Mouse (Mus musculus) heart, postnatal 0 days (tissue): Measurements from ENCODE around the gene Patj. TPM values are rescaled to one million over a fixed set of nuclear protein-coding genes. Genes with fewer than 3 reads are reported as not detected.
"Not testable (repeated sequence)": the region's sequence is repeated elsewhere in the genome, so short reads cannot be mapped to it uniquely, and the experiment has no call there.

Source experiments
- ATAC-seq: fragments of 200-750 bp; cut with Nextera tagmentation; 2 replicates; pipeline ENCODE4 v1.8.0; 2017; ENCODE audit warnings: low read depth, moderate number of reproducible peaks, moderate library complexity; ENCODE audit not compliant: insufficient read depth
- DNase-seq: peaks from one replicate; pipeline ENCODE4 v3.0.0-alpha.2; 2016; ENCODE audit warnings: low spot score
- H3K27ac ChIP-seq: fragments of 300-500 bp; sonication (generic); 2 replicates; pipeline ENCODE4 v1.5.1; 2014; ENCODE audit warnings: low read depth, mild to moderate bottlenecking
- H3K27me3 ChIP-seq: fragments of 300-500 bp; sonication (generic); 2 replicates; pipeline ENCODE4 v1.6.1; 2014; ENCODE audit warnings: low read length, mixed read lengths; ENCODE audit not compliant: control insufficient read depth, insufficient read depth
- H3K36me3 ChIP-seq: fragments of 300-500 bp; sonication (generic); replicated peaks from 2 replicates; pipeline ENCODE4 v1.6.1; 2014; ENCODE audit warnings: low read length, mixed read lengths; ENCODE audit not compliant: control insufficient read depth, insufficient read depth
- H3K4me1 ChIP-seq: fragments of 300-500 bp; sonication (generic); 2 replicates; pipeline ENCODE4 v1.6.1; 2014; ENCODE audit warnings: antibody characterized with exemption; ENCODE audit not compliant: control insufficient read depth, insufficient read depth
- H3K4me2 ChIP-seq: fragments of 300-500 bp; sonication (generic); 2 replicates; pipeline ENCODE4 v1.6.1; 2014; ENCODE audit warnings: low read depth, mild to moderate bottlenecking, low read length, moderate library complexity
- H3K4me3 ChIP-seq: fragments of 300-500 bp; sonication (generic); 2 replicates; pipeline ENCODE4 v1.5.1; 2014; ENCODE audit warnings: low read depth, low read length
- H3K9ac ChIP-seq: fragments of 300-500 bp; sonication (generic); replicated peaks from 2 replicates; pipeline ENCODE4 v1.6.1; 2014; ENCODE audit warnings: low read depth, low read length, mixed read lengths
- H3K9me3 ChIP-seq: fragments of 300-500 bp; sonication (generic); replicated peaks from 2 replicates; pipeline ENCODE4 v1.6.1; 2016; ENCODE audit warnings: low read length; ENCODE audit not compliant: control insufficient read depth
- CTCF ChIP-seq: IDR thresholded peaks from 2 replicates; pipeline ENCODE4 v1.5.1; 2016; ENCODE audit warnings: antibody characterized with exemption, control low read depth, low read depth
- EP300 ChIP-seq: IDR thresholded peaks from 2 replicates; pipeline ENCODE4 v1.6.1; 2016; ENCODE audit warnings: antibody characterized with exemption, low read depth
- WGBS: fragments of 180-500 bp; shearing (Covaris S2); extraction: QIAGEN DNeasy Blood & Tissue Kit; methylation state at CpG from one replicate; pipeline ENCODE4 v1.1.7; 2014; 5-methylcytosine and 5-hydroxymethylcytosine counted together
- polyA plus RNA-seq: library from polyadenylated mRNA; unstranded; fragments of >200 nt; fragmentation: Nextera tagmentation; extraction: Ambion mirVana; gene quantifications from 2 replicates; pipeline ENCODE4 v1.2.1, GENCODE M21; 2015
- total RNA-seq: library from RNA; depleted of rRNA; stranded (reverse); fragments of >200 nt; gene quantifications from 2 replicates; pipeline ENCODE4 v1.2.3, GENCODE M21; 2014; ENCODE audit warnings: low replicate concordance

Patj gene
- total and polyA plus RNA-seq, 2 experiments from 2014 or later: 5.2 to 1,302 TPM

GRCm38 (mm10) chr4:98710891-98711290, 315.3 kb downstream of the Patj start:
- no peaks in the 10 kb centered on the region for H3K4me1 ChIP-seq
- no peaks in the 10 kb centered on the region for H3K36me3 ChIP-seq
- DNase-seq (no peak), ATAC-seq (no peak)
- H3K27me3 ChIP-seq: no peaks in the 10 kb centered on the region
- no peak overlapping the region for H3K4me2 ChIP-seq
- WGBS: 92% methylated on average over 8 of the region's 8 CpGs
- H3K4me3 ChIP-seq: no peak overlapping the region
- no peaks in the 10 kb centered on the region for H3K9me3 ChIP-seq
- no peak for TF ChIP-seq EP300
- no peak for TF ChIP-seq CTCF
- no peak overlapping the region for H3K9ac ChIP-seq
- H3K27ac ChIP-seq: no peak overlapping the region

DNA sequence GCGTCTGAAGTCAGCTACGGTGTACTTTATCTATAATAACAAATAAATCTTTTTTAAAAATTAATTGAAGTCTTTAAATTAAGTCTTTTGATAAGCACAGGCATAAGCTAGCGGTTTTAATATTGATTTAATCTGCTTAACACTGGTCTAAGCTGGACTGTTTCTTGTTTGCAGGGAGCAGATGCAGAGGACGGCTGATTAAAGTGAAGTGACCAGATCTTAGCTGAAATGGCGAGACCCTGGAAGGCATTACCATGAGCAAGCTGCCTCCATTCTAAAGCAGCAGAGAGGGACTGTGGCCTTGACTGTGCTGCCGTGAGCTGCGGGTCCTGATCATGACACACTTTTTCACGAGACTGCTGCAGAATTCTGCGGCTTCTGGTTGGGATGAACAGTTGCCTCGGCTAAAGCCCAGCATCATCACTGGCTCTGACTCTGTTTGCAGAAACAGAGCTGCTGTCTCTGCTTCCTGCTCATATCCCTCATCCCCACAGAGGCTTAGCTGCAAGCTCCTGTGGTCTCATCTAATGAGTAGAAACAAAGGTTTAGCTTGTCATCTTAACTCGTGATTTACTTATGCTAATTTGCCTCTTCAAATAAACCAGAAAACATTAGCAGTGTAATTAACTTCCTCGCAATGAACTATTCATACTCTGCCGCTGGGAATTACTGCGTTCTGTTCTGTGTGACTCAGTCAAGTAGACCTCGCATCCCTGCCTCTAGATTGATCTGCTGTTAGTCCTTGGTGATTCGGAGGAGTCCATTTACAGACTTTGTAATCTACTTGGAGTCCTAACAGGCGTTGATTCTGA, 322.4 kb downstream of the Patj start:
- Histone ChIP-seq H3K27me3 (no peaks in the 10 kb centered on the region), H3K4me1 (no peaks in the 10 kb centered on the region), H3K36me3 (no peaks in the 10 kb centered on the region), H3K9me3 (no peaks in the 10 kb centered on the region), H3K27ac (no peak overlapping the region), H3K9ac (no peak overlapping the region), H3K4me3 (no peak overlapping the region), H3K4me2 (no peak overlapping the region)
- DNase-seq: no peak
- ATAC-seq: no peak
- TF ChIP-seq EP300: no peak
- no peak for TF ChIP-seq CTCF
- WGBS: 84% methylated on average over 17 of the region's 17 CpGs

DNA sequence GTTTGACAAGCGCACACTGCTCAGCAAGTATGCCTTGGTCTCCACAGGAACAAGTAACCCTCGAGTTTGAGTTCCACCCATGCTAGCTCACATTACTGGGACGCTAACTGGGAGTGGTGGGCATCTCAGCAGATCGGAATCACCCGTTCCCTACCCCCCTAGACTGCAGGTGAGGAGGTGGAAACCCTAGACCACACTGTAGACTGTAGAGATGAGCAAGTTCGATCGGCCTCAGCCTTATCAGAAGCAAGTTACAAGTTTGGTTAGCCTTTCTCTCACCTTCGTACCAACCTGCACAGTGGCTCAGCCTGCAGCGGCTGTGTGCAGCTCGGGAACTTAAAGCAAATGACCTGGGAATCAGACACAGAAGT, 322.9 kb downstream of the Patj start:
- TF ChIP-seq EP300 (no peak), CTCF (no peak)
- no peak for DNase-seq
- 82% methylated on average over 10 of the region's 10 CpGs for WGBS
- no peaks in the 10 kb centered on the region for H3K36me3 ChIP-seq
- H3K9ac ChIP-seq: no peak overlapping the region
- H3K27me3 ChIP-seq: no peaks in the 10 kb centered on the region
- no peak overlapping the region for H3K27ac ChIP-seq
- no peak overlapping the region for H3K4me3 ChIP-seq
- no peak overlapping the region for H3K4me2 ChIP-seq
- H3K4me1 ChIP-seq: no peaks in the 10 kb centered on the region
- no peaks in the 10 kb centered on the region for H3K9me3 ChIP-seq
- no peak for ATAC-seq

- no peak for ATAC-seq
- no peak overlapping the region for H3K4me2 ChIP-seq
- 0 out of 2 replicates have a peak, but pooled peaks cover under 1% of the 10 kb centered on the region for H3K27me3 ChIP-seq
- DNase-seq: peak; percentile 49
- TF ChIP-seq EP300 (no peak), CTCF (peak; percentile 76)
- 0 out of 2 replicates have a peak, but pooled peaks cover under 1% of the 10 kb centered on the region for H3K4me1 ChIP-seq
- H3K9me3 ChIP-seq: no peaks in the 10 kb centered on the region
- no peaks in the 10 kb centered on the region for H3K36me3 ChIP-seq
- no peak overlapping the region for H3K4me3 ChIP-seq
- no peak overlapping the region for H3K27ac ChIP-seq
- no peak overlapping the region for H3K9ac ChIP-seq
- 14% methylated on average over 8 of the region's 8 CpGs for WGBS
Measured at GRCm38 (mm10) chr4:98722454-98722853, 326.9 kb downstream of the Patj start.

DNA sequence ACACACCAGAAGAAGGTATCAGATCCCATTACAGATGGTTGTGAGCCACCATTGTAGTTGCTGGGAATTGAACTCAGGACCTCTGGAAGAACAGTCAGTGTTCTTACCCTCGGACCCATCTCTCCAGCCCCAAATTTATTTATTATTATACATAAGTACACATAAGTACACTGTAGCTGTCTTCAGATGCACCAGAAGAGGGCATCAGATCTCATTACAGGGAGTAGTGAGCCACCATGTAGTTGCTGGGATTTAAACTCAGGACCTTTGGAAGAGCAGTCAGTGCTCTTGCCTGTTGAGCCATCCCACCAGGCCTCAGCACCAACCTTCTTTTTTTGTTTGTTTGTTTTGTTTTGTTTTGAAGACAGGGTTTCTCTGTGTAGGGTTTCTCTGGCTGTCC, 329.1 kb downstream of the Patj start:
- WGBS: 79% methylated on average over 1 of the region's 1 CpGs
- Histone ChIP-seq H3K27me3 (0 out of 2 replicates have a peak, but pooled peaks cover 15% of the 10 kb centered on the region), H3K4me1 (0 out of 2 replicates have a peak, but pooled peaks cover 12% of the 10 kb centered on the region)
- not testable (repeated sequence) for DNase-seq, H3K9ac ChIP-seq, H3K36me3 ChIP-seq, H3K27ac ChIP-seq, H3K9me3 ChIP-seq, H3K4me2 ChIP-seq, ATAC-seq, H3K4me3 ChIP-seq

DNA sequence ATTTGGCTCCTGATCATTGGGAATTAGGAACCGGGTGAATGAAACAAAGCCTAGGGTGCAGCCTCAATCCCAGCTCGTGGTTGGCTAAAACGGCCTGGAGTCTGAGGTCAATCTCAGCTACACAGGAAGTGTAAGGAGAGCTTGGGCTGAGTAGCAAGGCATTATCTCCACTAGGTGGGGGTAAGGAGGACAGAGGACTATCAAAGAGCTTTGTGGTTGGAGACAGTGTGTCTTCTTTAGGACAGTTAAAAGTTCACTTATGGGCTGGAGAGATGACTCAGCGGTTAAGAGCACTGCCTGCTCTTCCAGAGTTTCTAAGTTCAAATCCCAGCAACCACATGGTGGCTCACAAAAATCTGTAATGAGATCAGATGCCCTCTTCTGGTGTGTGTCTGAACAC, 329.9 kb downstream of the Patj start:
- Histone ChIP-seq H3K36me3 (no peaks in the 10 kb centered on the region), H3K27me3 (0 out of 2 replicates have a peak, but pooled peaks cover 15% of the 10 kb centered on the region), H3K9ac (no peak overlapping the region), H3K4me3 (no peak overlapping the region), H3K4me1 (0 out of 2 replicates have a peak, but pooled peaks cover 12% of the 10 kb centered on the region), H3K9me3 (no peaks in the 10 kb centered on the region), H3K27ac (no peak overlapping the region), H3K4me2 (no peak overlapping the region)
- WGBS: 33% methylated on average over 4 of the region's 4 CpGs
- no peak for ATAC-seq
- TF ChIP-seq EP300: no peak
- TF ChIP-seq CTCF: no peak; the same call in 1 of the 2 replicates
- DNase-seq: no peak
